Mouse (Mus musculus) ES-Bruce4 (cell line): ENCODE measurements at regions not wholly inside any gene's neighbourhood (a gene's known extent, or its start where the extent isn't known, plus 50 kb on each side); places are given as distances from the start of the nearest gene placed in this dataset.
A peak's percentile ranks its signal among the peaks of the same experiment; 100 is the strongest.

ENCODE experiments used
- H3K27ac ChIP-seq: 2 replicates; pipeline ENCODE4 v1.5.1; 2012; ENCODE audit warnings: low read length, inconsistent platforms; ENCODE audit not compliant: insufficient read depth
- H3K27me3 ChIP-seq: 2 replicates; pipeline ENCODE4 v1.6.1; 2012; ENCODE audit warnings: mild to moderate bottlenecking, low read length, inconsistent platforms; ENCODE audit not compliant: control insufficient read depth, poor library complexity, insufficient read depth, severe bottlenecking
- H3K36me3 ChIP-seq: 2 replicates; pipeline ENCODE4 v1.6.1; 2012; ENCODE audit warnings: inconsistent platforms, mild to moderate bottlenecking, low read length, moderate library complexity; ENCODE audit not compliant: control insufficient read depth, poor library complexity, insufficient read depth, severe bottlenecking
- H3K4me1 ChIP-seq: one replicate; pipeline ENCODE4 v1.8.1; 2011; ENCODE audit warnings: low read length; ENCODE audit not compliant: control insufficient read depth, insufficient read depth
- H3K4me3 ChIP-seq: 2 replicates; pipeline ENCODE4 v1.5.1; 2011; ENCODE audit warnings: low read depth, mild to moderate bottlenecking, low read length
- H3K9ac ChIP-seq: 2 replicates; pipeline ENCODE4 v1.6.1; 2012; ENCODE audit warnings: low read depth, mild to moderate bottlenecking, inconsistent platforms; ENCODE audit not compliant: poor library complexity, severe bottlenecking
- H3K9me3 ChIP-seq: replicated peaks from 2 replicates; pipeline ENCODE4 v1.6.1; 2012; ENCODE audit warnings: mild to moderate bottlenecking, low read length, inconsistent platforms; ENCODE audit not compliant: control insufficient read depth, poor library complexity, insufficient read depth, severe bottlenecking
- CTCF ChIP-seq: IDR thresholded peaks from one replicate; pipeline ENCODE4 v1.8.1; 2011; ENCODE audit warnings: low read depth, low read length
- EP300 ChIP-seq: IDR thresholded peaks from 2 replicates; pipeline ENCODE4 v1.6.1; 2011; ENCODE audit warnings: low read depth, low read length; ENCODE audit not compliant: insufficient read depth
- POLR2A ChIP-seq: IDR thresholded peaks from one replicate; pipeline ENCODE4 v1.8.1; 2011; ENCODE audit warnings: low read length; ENCODE audit not compliant: insufficient read depth

GRCm38 (mm10) chr1:60823006-60823665, 63.7 kb upstream of the Ctla4 start:
- H3K9ac ChIP-seq = no peak overlapping the region
- no peaks in the 10 kb centered on the region for H3K27me3 ChIP-seq
- no peaks in the 10 kb centered on the region for H3K9me3 ChIP-seq

GRCm38 (mm10) chr1:60824218-60825125, 62.3 kb upstream of the Ctla4 start:
- Histone ChIP-seq H3K9me3 (no peaks in the 10 kb centered on the region), H3K27me3 (no peaks in the 10 kb centered on the region), H3K4me3 (no peak overlapping the region), H3K27ac (no peak overlapping the region), H3K9ac (no peak overlapping the region), H3K36me3 (no peaks in the 10 kb centered on the region), H3K4me1 (peaks cover 1% of the 10 kb centered on the region)
- TF ChIP-seq POLR2A (no peak), CTCF (no peak), EP300 (no peak)

More at GRCm38 (mm10) chr1:60823006-60823665, 63.7 kb upstream of the Ctla4 start:
- peaks cover 1% of the 10 kb centered on the region for H3K4me1 ChIP-seq
- H3K36me3 ChIP-seq = no peaks in the 10 kb centered on the region
- H3K27ac ChIP-seq = no peak overlapping the region
- H3K4me3 ChIP-seq = no peak overlapping the region
- peak; percentile 88 for TF ChIP-seq CTCF
- TF ChIP-seq POLR2A = no peak

- H3K27ac ChIP-seq = no peak overlapping the region
- no peaks in the 10 kb centered on the region for H3K27me3 ChIP-seq
- H3K9me3 ChIP-seq = no peaks in the 10 kb centered on the region
- TF ChIP-seq POLR2A (no peak), CTCF (no peak), EP300 (no peak)
- no peaks in the 10 kb centered on the region for H3K36me3 ChIP-seq
- H3K4me3 ChIP-seq = no peak overlapping the region
- H3K9ac ChIP-seq = no peak overlapping the region
- H3K4me1 ChIP-seq = peaks cover 1% of the 10 kb centered on the region
These were observed 61.3 kb upstream of the Ctla4 start for GRCm38 (mm10) chr1:60825256-60826186.

- no peak for TF ChIP-seq CTCF
- no peak for TF ChIP-seq POLR2A
- TF ChIP-seq EP300 = no peak
- no peak overlapping the region for H3K27ac ChIP-seq
These were observed 59.8 kb upstream of the Ctla4 start for GRCm38 (mm10) chr1:60826981-60827380.

GRCm38 (mm10) chr1:60828152-60828551, 58.6 kb upstream of the Ctla4 start:
- Histone ChIP-seq H3K9me3 (no peaks in the 10 kb centered on the region), H3K4me1 (peaks cover 1% of the 10 kb centered on the region), H3K36me3 (no peaks in the 10 kb centered on the region), H3K4me3 (no peak overlapping the region), H3K9ac (no peak overlapping the region), H3K27me3 (no peaks in the 10 kb centered on the region), H3K27ac (no peak overlapping the region)
- TF ChIP-seq CTCF = no peak
- no peak for TF ChIP-seq EP300
- TF ChIP-seq POLR2A = no peak

More at GRCm38 (mm10) chr1:60826981-60827380, 59.8 kb upstream of the Ctla4 start:
- H3K27me3 ChIP-seq = no peaks in the 10 kb centered on the region
- no peak overlapping the region for H3K9ac ChIP-seq
- H3K36me3 ChIP-seq = no peaks in the 10 kb centered on the region
- peaks cover 1% of the 10 kb centered on the region for H3K4me1 ChIP-seq
- H3K9me3 ChIP-seq = no peaks in the 10 kb centered on the region
- H3K4me3 ChIP-seq = no peak overlapping the region
